Mouse (Mus musculus) lung, postnatal 0 days (tissue): ENCODE data around the gene Il20. TPM values are rescaled to one million over a fixed set of nuclear protein-coding genes. Genes with fewer than 3 reads are reported as not detected.

Experiments
- ATAC-seq: fragments of 200-750 bp; cut with Nextera tagmentation; 2 replicates; pipeline ENCODE4 v1.8.0; 2017; ENCODE audit warnings: moderate library complexity
- DNase-seq: peaks from one replicate; pipeline ENCODE4 v3.0.0-alpha.2; 2016; ENCODE audit warnings: low spot score
- H3K27ac ChIP-seq: fragments of 300-500 bp; sonication (generic); 2 replicates; pipeline ENCODE4 v1.5.1; 2014; ENCODE audit warnings: antibody characterized with exemption, mild to moderate bottlenecking, low read length, mixed read lengths
- H3K27me3 ChIP-seq: fragments of 300-500 bp; sonication (generic); replicated peaks from 2 replicates; pipeline ENCODE4 v1.6.1; 2014; ENCODE audit warnings: low read length, mixed read lengths; ENCODE audit not compliant: insufficient read depth
- H3K36me3 ChIP-seq: fragments of 300-500 bp; sonication (generic); 2 replicates; pipeline ENCODE4 v1.6.1; 2014; ENCODE audit warnings: low read length, mixed read lengths; ENCODE audit not compliant: insufficient read depth
- H3K4me1 ChIP-seq: fragments of 300-500 bp; sonication (generic); 2 replicates; pipeline ENCODE4 v1.6.1; 2014; ENCODE audit warnings: antibody characterized with exemption, low read depth, low read length, mixed read lengths; ENCODE audit not compliant: insufficient read depth
- H3K4me2 ChIP-seq: fragments of 300-500 bp; sonication (generic); replicated peaks from 2 replicates; pipeline ENCODE4 v1.6.1; 2014; ENCODE audit warnings: low read depth, mild to moderate bottlenecking, low read length, moderate library complexity, mixed read lengths
- H3K4me3 ChIP-seq: fragments of 300-500 bp; sonication (generic); 2 replicates; pipeline ENCODE4 v1.5.1; 2014; ENCODE audit warnings: low read depth, low read length
- H3K9ac ChIP-seq: fragments of 300-500 bp; sonication (generic); replicated peaks from 2 replicates; pipeline ENCODE4 v1.6.1; 2014; ENCODE audit warnings: low read depth, mild to moderate bottlenecking
- H3K9me3 ChIP-seq: fragments of 300-500 bp; sonication (generic); 2 replicates; pipeline ENCODE4 v1.6.1; 2016; ENCODE audit warnings: low read length, mixed read lengths
- CTCF ChIP-seq: IDR thresholded peaks from 2 replicates; pipeline ENCODE4 v1.5.1; 2016; ENCODE audit warnings: antibody characterized with exemption, mild to moderate bottlenecking
- EP300 ChIP-seq: IDR thresholded peaks from 2 replicates; pipeline ENCODE4 v1.6.1; 2016; ENCODE audit warnings: antibody characterized with exemption, mild to moderate bottlenecking, control low read depth
- WGBS: fragments of 180-500 bp; shearing (Covaris S2); extraction: QIAGEN DNeasy Blood & Tissue Kit; methylation state at CpG from one replicate; pipeline ENCODE4 v1.1.7; 2014; 5-methylcytosine and 5-hydroxymethylcytosine counted together
- polyA plus RNA-seq: library from polyadenylated mRNA; unstranded; fragments of >200 nt; fragmentation: Nextera tagmentation; extraction: Ambion mirVana; gene quantifications from 2 replicates; pipeline ENCODE4 v1.2.1, GENCODE M21; 2015

The Il20 gene
- polyA plus RNA-seq, 1 experiment from 2014 or later: not detected

DNA sequence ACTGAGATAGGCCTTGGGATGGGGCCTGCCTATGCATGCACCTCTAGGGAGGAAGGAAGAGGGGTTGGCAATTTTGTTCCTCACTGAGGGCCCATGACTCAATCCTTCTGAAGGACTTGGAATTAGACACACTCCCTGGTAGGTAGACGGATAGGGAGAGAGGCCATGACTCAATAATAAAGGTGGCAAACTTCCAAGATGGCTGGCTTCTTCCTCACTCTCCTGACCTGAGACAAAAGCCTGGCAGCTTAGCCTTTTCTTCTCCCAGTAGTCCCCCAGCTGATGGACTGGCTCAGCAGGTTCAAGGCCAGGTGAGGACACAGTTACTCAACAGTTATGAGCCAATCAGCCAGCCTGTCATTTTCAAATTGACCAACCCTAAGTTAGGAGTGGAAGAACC is 18.8 kb downstream of the Il20 start:
- no peaks in the 10 kb centered on the region for H3K9me3 ChIP-seq
- 39% methylated on average over 1 of the region's 1 CpGs for WGBS
- no peak overlapping the region for H3K9ac ChIP-seq
- TF ChIP-seq EP300 (no peak), CTCF (no peak)
- H3K27ac ChIP-seq: no peak overlapping the region
- ATAC-seq (no peak), DNase-seq (no peak)
- no peaks in the 10 kb centered on the region for H3K27me3 ChIP-seq
- no peak overlapping the region for H3K4me2 ChIP-seq
- no peaks in the 10 kb centered on the region for H3K36me3 ChIP-seq
- no peaks in the 10 kb centered on the region for H3K4me1 ChIP-seq
- H3K4me3 ChIP-seq: no peak overlapping the region

- ATAC-seq: no peak
Observed at GRCm38 (mm10) chr1:130887354-130887753, 23.9 kb downstream of the Il20 start, which contains the start of gene Il24. Gene Il24 (minus strand): TSS chr1:130887454.

DNA sequence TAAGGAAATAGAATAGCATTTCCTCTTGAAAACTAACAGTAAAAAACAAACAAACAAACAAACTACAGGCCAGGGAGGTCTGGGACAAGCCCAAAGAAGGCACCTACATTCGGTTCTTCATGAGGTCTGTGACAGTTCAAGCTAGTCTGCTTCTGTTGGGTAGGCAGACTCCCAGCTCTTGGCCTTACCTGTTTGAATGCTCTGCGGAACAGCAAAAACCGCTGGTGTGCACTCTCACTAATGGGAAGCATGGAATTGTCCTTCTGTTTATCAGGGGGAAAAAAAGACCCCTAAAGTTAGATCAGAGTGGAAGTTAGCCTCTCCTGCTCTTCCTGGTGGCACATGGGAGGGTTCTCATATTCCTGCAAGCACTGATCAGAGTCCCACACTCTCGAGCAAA is 28.1 kb downstream of the Il20 start:
- no peak for ATAC-seq
- DNase-seq: no peak
- no peak overlapping the region for H3K4me2 ChIP-seq
- H3K9me3 ChIP-seq: no peaks in the 10 kb centered on the region
- H3K9ac ChIP-seq: no peak overlapping the region
- no peaks in the 10 kb centered on the region for H3K36me3 ChIP-seq
- H3K27ac ChIP-seq: no peak overlapping the region
- TF ChIP-seq EP300 (no peak), CTCF (no peak)
- peaks cover 3% of the 10 kb centered on the region; the same call in 1 of the 2 replicates for H3K27me3 ChIP-seq
- no peak overlapping the region for H3K4me3 ChIP-seq
- no peaks in the 10 kb centered on the region for H3K4me1 ChIP-seq
- 88% methylated on average over 4 of the region's 4 CpGs for WGBS

More at GRCm38 (mm10) chr1:130887354-130887753, 23.9 kb downstream of the Il20 start, which contains the start of gene Il24:
- Histone ChIP-seq H3K36me3 (no peaks in the 10 kb centered on the region), H3K4me2 (no peak within 1 kb of the TSS), H3K4me3 (no peak within 1 kb of the TSS), H3K4me1 (no peaks in the 10 kb centered on the region), H3K9ac (no peak within 1 kb of the TSS), H3K9me3 (no peaks in the 10 kb centered on the region), H3K27ac (no peak within 1 kb of the TSS), H3K27me3 (no peaks in the 10 kb centered on the region)
- TF ChIP-seq CTCF: no peak
- DNase-seq: no peak

DNA sequence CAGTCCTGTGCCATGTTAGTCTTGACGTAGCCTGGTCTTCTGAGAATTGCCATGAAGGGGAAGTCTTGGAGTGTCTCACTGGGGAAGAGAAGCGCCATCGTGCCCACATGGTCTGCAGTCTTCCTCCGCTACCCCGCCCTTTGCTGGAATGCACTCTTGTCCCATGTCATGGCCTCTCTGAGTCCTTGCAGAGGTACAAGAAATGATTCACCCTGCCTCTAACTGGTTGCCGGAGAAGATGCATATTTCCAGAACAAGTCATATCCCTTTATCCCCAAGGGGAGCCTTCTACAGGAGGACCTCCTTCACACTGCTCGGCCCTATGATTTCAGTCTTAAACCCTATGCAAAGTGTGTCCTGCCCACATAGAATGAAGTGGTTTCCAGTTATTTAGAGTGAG is 31.3 kb downstream of the Il20 start:
- Histone ChIP-seq H3K27ac (no peak overlapping the region), H3K36me3 (no peaks in the 10 kb centered on the region), H3K9ac (no peak overlapping the region), H3K4me2 (no peak overlapping the region), H3K4me1 (no peaks in the 10 kb centered on the region), H3K27me3 (peaks cover 13% of the 10 kb centered on the region), H3K9me3 (no peaks in the 10 kb centered on the region), H3K4me3 (no peak overlapping the region)
- TF ChIP-seq CTCF: no peak
- no peak for TF ChIP-seq EP300
- no peak for DNase-seq
- ATAC-seq: no peak
- 87% methylated on average over 7 of the region's 7 CpGs for WGBS

- Histone ChIP-seq H3K4me1 (no peaks in the 10 kb centered on the region), H3K27ac (no peak overlapping the region), H3K36me3 (no peaks in the 10 kb centered on the region), H3K9ac (no peak overlapping the region), H3K4me3 (peak overlapping the region; percentile 18; the same call in 1 of the 2 replicates), H3K27me3 (peaks cover 13% of the 10 kb centered on the region), H3K4me2 (peak overlapping the region; percentile 53), H3K9me3 (no peaks in the 10 kb centered on the region)
- DNase-seq: peak; percentile 14
- ATAC-seq: peak; percentile 47
- WGBS: 3% methylated on average over 42 of the region's 43 CpGs
- TF ChIP-seq CTCF: no peak
- TF ChIP-seq EP300: no peak
Observed at GRCm38 (mm10) chr1:130877889-130878614, 33.2 kb downstream of the Il20 start.

- no peaks in the 10 kb centered on the region for H3K4me1 ChIP-seq
- no peak for ATAC-seq
- no peak overlapping the region for H3K4me2 ChIP-seq
- WGBS: 26% methylated on average over 3 of the region's 3 CpGs
- H3K27ac ChIP-seq: no peak overlapping the region
- H3K36me3 ChIP-seq: no peaks in the 10 kb centered on the region
- no peak overlapping the region for H3K9ac ChIP-seq
- peaks cover 13% of the 10 kb centered on the region for H3K27me3 ChIP-seq
- no peak for TF ChIP-seq EP300
- peak; percentile 81 for TF ChIP-seq CTCF
- H3K4me3 ChIP-seq: no peak overlapping the region
- H3K9me3 ChIP-seq: no peaks in the 10 kb centered on the region
- peak; percentile 73 for DNase-seq
Observed at GRCm38 (mm10) chr1:130876931-130877509, 34.2 kb downstream of the Il20 start.
